Mouse (Mus musculus) gastrocnemius, adult 18-20 months (tissue): ENCODE results near the gene Nxpe5. TPM values are rescaled to one million over a fixed set of nuclear protein-coding genes. Genes with fewer than 3 reads are reported as not detected.
A peak's percentile ranks its signal among the peaks of the same experiment; 100 is the strongest.

ENCODE experiments used
- DNase-seq: peaks from one replicate; pipeline ENCODE4 v3.0.0; 2021; ENCODE audit warnings: low spot score
- total RNA-seq, 2 experiments: library from RNA; stranded (reverse); gene quantifications; 2 replicates each; pipeline ENCODE4 v1.2.3; 2021

The Nxpe5 gene
- total RNA-seq, 2 experiments from 2014 or later = 0.09 to 0.31 TPM

DNA sequence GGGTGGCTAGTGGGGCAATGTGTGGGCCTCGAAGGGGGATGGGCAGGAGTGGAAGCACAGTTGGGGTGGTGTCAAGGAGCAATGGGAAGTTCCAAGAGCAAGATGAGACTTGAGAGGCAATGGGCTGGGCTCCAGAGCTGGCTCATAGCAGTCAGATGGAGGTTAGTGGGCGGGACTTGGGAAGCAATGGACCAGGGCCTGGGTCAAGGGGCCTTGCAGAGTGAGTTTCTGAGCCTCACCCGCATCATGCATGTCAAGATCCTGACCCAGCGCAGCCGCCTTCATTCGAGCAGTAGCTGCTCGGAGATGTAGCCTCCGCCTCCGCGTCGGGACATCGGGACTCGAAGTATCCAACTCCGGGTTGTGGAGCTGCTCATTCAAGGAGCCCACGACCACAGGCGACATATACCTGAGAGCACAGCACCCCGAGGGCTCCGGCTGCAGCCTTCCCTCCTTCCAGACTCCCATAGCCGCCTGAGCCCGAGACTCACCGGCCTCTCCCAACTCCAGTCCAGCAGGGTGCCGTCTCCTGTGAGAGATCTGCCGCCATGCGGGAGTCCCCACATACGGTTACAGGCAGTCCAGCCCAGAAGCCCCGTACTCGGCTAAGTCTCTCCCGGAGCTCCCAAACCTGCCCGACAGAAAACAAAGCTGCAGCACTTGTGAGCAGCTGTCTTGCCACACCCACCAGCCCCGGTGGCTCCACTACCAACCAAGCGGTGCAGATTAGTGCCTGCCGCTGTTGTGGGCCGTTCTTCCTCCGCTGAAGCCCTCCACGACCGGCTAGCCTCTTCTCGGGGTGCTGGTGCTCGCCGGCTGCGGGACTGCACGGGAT, 49.7 kb downstream of the Nxpe5 start:
- no peak for DNase-seq

DNA sequence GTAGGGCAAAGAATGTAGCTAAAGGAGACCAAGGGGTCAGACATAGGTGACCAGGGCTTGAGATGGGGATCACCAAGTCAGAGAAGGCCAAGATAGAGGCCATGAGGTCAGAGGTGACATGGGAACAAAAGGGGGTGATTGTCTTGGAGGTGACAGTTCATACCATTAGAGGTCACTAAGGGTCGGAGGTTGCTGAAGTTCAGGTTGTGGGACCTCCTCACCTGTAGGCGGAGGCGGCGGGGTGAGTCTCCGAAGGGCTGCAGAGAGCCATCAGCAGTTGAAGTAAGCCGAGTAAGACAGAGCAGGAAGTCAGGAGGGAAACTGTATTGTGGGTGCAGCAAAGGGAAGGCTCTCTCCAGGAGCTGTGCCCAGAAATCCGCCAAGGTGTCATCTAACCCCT, 52.3 kb downstream of the Nxpe5 start:
- no peak for DNase-seq

DNA sequence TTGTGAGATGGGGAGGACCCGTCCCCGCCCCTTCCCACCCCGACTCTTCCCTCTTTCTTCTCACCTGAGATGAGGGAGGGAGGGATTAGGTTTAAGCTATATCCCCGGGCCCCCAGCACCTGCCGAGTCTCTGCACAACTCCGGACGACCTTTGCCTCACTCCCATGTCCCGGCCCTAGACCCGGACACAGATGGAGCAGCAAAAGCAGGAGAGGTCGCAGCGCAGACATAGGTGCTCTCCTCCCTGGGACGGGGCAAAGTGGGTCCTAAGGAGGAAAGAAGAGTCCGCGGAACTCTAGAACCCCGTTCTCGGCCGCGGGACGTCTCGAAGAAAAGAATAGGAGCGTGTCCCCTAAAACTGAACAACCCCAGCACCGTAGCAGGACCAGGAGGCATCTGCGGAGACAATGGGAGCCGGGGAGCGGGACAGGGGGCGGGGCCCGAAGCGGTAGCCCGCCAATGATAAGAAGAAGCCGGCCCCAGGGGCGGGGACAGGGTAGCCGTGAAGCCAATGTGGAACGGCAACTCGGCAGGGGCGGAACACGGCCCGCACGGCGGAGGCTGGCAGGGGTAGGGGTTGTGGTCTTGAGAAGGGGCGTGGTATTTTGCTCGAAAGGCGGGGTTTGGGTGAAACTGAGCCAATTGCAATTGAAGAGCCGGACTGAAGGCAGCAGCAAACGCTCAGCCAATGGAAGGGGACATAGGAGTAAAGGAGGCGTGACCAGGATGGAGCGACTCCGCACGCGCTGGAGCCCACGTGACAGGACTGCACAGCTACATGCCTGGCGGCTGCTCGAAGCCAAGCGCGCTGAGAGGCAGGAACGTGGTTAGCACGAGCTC, 54.1 kb downstream of the Nxpe5 start, which contains the start of the genes Gm43720, Gpc2 and Stag3:
TSS of gene Gm43720 (minus strand) at position 374 of the 840 bp plus-strand sequence.
TSS of gene Gpc2 (minus strand) at position 421 of the 840 bp plus-strand sequence.
TSS of gene Stag3 (plus strand) at position 656 of the 840 bp plus-strand sequence.
- peak; percentile 63 for DNase-seq

DNA sequence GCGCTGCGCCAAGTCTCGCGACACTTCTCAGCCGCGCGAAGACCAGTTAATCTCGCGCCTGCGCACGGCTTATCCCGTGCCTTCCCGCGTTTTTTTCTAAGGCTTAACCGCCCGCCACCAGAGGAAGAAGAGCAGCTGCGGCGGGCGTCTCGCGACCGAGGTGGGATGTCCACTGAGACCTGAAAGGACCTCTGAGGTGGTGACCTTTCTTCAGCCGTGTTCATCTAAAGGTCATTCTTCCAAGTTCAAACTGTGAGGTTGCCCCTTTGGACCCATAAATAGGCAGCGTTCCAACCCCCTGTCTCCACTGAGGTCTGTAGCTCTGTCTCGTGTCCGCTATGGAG, 54.7 kb downstream of the Nxpe5 start:
- no peak for DNase-seq

DNA sequence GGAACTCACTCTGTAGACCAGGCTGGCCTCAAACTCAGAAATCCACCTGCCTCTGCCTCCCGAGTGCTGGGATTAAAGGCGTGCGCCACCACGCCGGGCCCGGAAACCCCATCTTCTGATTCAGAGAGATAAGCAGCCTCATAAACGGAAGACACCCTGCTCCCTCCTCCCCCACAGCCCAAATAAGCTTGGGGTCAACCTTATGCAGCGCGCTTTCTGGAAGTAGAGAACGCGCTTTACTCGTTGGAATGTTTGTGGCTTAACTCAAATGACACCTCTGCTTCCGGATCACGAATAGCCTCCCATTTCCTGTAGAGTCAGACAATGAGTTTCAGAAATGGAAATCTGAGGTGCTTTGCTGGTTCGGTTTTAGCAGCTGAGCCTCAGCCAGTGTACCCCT, 55.1 kb downstream of the Nxpe5 start:
- no peak for DNase-seq

DNA sequence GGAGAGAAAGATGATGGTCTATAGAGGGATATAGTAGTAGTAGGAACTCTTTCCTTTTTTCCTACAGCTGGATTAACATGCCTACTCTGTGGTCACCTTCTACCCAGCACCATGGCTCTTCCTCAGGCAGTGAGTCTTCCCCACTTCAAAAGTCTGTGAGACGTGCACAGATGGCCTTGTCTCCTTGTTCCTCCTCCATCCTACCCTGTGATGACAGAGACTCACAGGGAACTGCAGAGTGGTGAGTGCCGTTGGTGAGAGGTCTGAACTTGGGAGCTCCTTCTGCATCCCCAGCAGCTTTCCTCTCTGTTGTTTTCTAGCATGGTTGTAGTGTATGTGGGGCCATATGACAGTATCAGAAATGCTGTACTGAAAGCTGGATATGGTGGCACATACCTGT, 56.1 kb downstream of the Nxpe5 start:
- no peak for DNase-seq

DNA sequence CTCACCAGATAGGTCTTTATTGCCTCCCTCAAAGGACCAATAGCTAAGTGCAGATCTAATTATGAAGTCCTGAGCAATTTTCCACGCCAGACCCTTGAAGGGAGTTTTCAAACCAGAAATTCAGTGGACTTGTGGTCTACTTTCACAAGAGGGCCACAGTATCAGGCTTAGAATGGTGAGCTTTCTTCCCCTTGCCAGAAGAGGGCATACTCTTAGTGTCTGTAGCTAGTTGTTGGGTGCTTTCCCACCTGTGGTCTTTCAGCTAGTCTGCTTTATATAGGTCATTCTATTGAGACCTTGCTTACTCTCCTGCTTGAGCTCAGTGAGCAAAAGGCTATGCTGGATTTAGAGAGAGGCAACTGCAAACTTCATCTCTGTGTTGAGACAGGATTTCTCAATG, 57.8 kb downstream of the Nxpe5 start:
- DNase-seq = no peak

DNA sequence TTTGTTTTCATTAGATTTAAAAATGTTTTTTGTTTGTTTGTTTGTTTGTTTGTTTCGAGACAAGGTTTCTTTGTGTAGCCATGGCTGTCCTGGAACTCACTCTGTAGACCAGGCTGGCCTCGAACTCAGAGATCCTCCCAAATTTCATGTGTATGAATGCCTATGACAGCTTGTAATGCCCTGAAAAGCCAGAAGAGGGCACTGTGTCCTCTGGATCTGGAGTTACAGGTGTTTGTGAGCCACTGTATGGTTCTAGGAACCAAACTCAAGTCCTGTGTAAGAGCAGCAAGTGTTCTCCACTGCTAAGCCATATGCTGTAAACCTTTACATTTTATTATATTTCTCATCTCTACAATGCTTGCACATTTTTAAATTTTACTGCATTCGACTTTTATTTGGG, 62.2 kb downstream of the Nxpe5 start:
- no peak for DNase-seq

DNA sequence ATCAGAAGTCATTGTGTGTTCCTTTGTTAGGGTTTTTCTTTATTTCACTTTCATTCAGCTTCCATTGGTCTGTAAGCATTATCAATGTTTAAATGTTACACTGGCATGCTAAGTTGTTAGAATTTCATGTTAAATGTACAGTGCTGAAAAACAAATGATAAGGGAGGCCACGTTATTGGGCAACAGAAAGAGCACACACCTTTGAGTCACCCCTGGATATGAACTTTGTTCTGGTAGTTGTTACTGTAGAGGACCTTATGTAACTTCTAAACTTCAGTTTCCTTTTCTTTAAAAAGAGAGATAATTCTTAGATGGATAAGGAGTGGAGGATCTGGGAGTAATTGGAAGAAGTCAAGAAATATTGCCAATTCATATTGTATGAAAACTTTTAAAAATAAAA, 65.9 kb downstream of the Nxpe5 start:
- no peak for DNase-seq

DNA sequence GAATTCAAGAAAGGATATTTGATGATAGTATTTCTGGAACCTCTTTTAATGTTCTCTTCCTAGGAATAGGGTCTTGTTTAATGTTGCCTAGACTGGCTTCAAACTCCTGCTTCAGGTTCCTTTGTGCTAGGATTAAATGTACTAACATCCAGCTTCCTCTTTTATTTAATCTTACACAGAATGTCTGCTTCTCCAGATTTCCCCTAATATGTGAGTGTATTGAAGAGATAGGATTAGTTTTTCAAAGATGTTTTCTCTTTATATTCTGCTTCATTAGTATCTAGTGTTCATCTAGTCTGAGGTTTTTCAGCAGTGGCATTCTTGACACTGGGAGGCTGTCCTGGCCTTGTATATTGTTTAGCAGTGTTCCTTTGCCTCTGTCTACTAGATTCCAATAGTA, 68.5 kb downstream of the Nxpe5 start:
- DNase-seq = no peak

DNA sequence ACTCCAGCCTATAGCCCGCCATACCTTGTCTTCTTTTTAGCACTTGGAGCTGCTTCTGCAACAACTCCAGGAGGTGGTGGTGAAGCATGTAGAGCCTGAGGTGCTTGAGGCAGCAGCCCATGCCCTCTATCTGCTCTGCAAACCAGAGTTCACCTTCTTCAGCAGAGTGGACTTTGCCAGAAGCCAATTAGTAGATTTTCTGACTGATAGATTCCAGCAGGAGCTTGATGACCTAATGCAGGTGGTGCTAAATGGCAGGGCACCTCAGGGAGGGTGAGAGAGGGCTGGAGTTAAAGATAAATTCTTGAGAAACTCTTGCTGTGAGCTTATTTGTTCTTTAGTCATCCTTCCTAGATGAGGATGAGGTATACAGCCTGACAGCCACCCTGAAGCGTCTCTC, 73.9 kb downstream of the Nxpe5 start:
- no peak for DNase-seq

Other genes with a start within 250 kb of the Nxpe5 start
- gene Azgp1, start 244.4 kb upstream of the Nxpe5 start, total RNA-seq = under 1 TPM in 1 of 2 experiments, not detected in 1; 0.52 TPM
- gene Smok3a, start 204.6 kb upstream of the Nxpe5 start, total RNA-seq = not detected
- not detected for gene Smok3b, start 204.5 kb upstream of the Nxpe5 start, total RNA-seq
- not detected for gene Smok3c, start 172.7 kb upstream of the Nxpe5 start, total RNA-seq
- gene Zkscan1, start 140.8 kb upstream of the Nxpe5 start, total RNA-seq = 10 to 100 TPM; 11.2 to 11.8 TPM
- 10 to 100 TPM; 15.0 to 15.4 TPM for gene Zscan21, start 109.0 kb upstream of the Nxpe5 start, total RNA-seq
- gene Zfp113, start 70.2 kb upstream of the Nxpe5 start, total RNA-seq = 1 to 10 TPM; 4.9 to 5.8 TPM
- 100 to 1,000 TPM; 105 to 110 TPM for gene Cops6, start 64.8 kb upstream of the Nxpe5 start, total RNA-seq
- gene Ap4m1, start 53.9 kb upstream of the Nxpe5 start, total RNA-seq = 1 to 10 TPM; 6.6 to 7.0 TPM
- 1 to 10 TPM; 6.5 to 7.8 TPM for gene Mcm7, start 53.5 kb upstream of the Nxpe5 start, total RNA-seq
- gene Taf6, start 38.4 kb upstream of the Nxpe5 start, total RNA-seq = 10 to 100 TPM; 34.5 to 34.9 TPM
- gene Cnpy4, start 38.4 kb upstream of the Nxpe5 start, total RNA-seq = 1 to 10 TPM; 2.7 to 3.5 TPM
- 1 to 10 TPM; 1.4 TPM for gene Mblac1, start 31.6 kb upstream of the Nxpe5 start, total RNA-seq
- 10 to 100 TPM; 47.2 to 51.1 TPM for gene Lamtor4, start 29.6 kb downstream of the Nxpe5 start, total RNA-seq
- 1 to 10 TPM; 2.7 to 3.2 TPM for gene BC037034, start 38.1 kb downstream of the Nxpe5 start, total RNA-seq
- gene Gal3st4, start 46.9 kb downstream of the Nxpe5 start, total RNA-seq = under 1 TPM in 1 of 2 experiments, not detected in 1; 0.14 TPM
- not detected for gene Gm43720, start 54.1 kb downstream of the Nxpe5 start, total RNA-seq
- gene Gpc2, start 54.1 kb downstream of the Nxpe5 start, total RNA-seq = not detected
- gene Stag3, start 54.3 kb downstream of the Nxpe5 start, total RNA-seq = not detected
- gene Pvrig, start 116.1 kb downstream of the Nxpe5 start, total RNA-seq = not detected
- gene Zfp157, start 215.6 kb downstream of the Nxpe5 start, total RNA-seq = 1 to 10 TPM; 1.7 to 1.8 TPM